Mouse (Mus musculus): ENCODE measurements around the gene Panx2.

GRCm38 (mm10) chr15:89063536-89063935 lies 4.0 kb downstream of the Panx2 start:
- TF ChIP-seq POLR2A (IDR thresholded peaks at IDR 0.05; ENCODE audit: insufficient read depth, low read length), result no peak
- TF ChIP-seq CTCF (IDR thresholded peaks at IDR 0.05; ENCODE audit: low read depth, low read length), result no peak

All from ES-Bruce4 (cell line).